Mouse (Mus musculus): ENCODE measurements around the gene Rnf157.

GRCm38 (mm10) chr11:116423782-116424620 lies 11.2 kb upstream of the Rnf157 start:
- TF ChIP-seq CTCF (IDR thresholded peaks at IDR 0.05; ENCODE audit: borderline replicate concordance, insufficient read depth, low read length) (no peak), POLR2A (IDR thresholded peaks at IDR 0.05; ENCODE audit: low read depth, low read length) (no peak)
